In genomic region chr6:47920447-47921340, GRCm38 (mm10) we compare ENCODE assay signal across 8 mouse cellular contexts. TPM values are rescaled to one million over a fixed set of nuclear protein-coding genes. Genes with fewer than 3 reads are reported as not detected.
DNase-seq lines count a peak whose midpoint lies in the region; ATAC-seq and TF ChIP-seq lines count a peak whose summit lies in the region.

TSS of gene Zfp212 (plus strand) at chr6:47920476.

- no peaks in the 10 kb centered on the region for H3K27me3 ChIP-seq in heart, embryonic 12.5 days (replicated peaks)
- no peaks in the 10 kb centered on the region for H3K27me3 ChIP-seq in kidney, postnatal 0 days (ENCODE audit: insufficient read depth, low read length)
- H3K27me3 ChIP-seq in liver, embryonic 11.5 days (replicated peaks; ENCODE audit: control insufficient read depth, insufficient read depth, low read length) = no peaks in the 10 kb centered on the region
- H3K27me3 ChIP-seq in myocyte (ENCODE audit: control insufficient read depth, insufficient read depth, insufficient read length) = no peaks in the 10 kb centered on the region

- H3ac ChIP-seq in myocyte (ENCODE audit: control insufficient read depth, insufficient read length) = peak within 1 kb of the TSS; percentile 79

- peak; percentile 91 for TF ChIP-seq POLR2A in myocyte (IDR thresholded peaks at IDR 0.05; ENCODE audit: insufficient read length, low read depth)

- peak; percentile 95 for ATAC-seq in CD4-positive, CD25-positive, alpha-beta regulatory T cell, adult 4 months
- ATAC-seq in erythroid progenitor cell, adult 5-6 weeks (replicated peaks; ENCODE audit: low FRiP score, poor library complexity, severe bottlenecking) = peak; percentile 93
- ATAC-seq in heart, embryonic 12.5 days (ENCODE audit: insufficient number of reproducible peaks, low FRiP score) = peak; percentile 93
- ATAC-seq in kidney, postnatal 0 days (replicated peaks; ENCODE audit: low FRiP score, low read depth) = peak; percentile 92
- peak; percentile 90 for ATAC-seq in liver, embryonic 11.5 days (replicated peaks; ENCODE audit: low FRiP score)

- no peaks in the 10 kb centered on the region for H3K9me3 ChIP-seq in heart, embryonic 12.5 days (replicated peaks)
- H3K9me3 ChIP-seq in kidney, postnatal 0 days (replicated peaks; ENCODE audit: low read length) = no peaks in the 10 kb centered on the region
- H3K9me3 ChIP-seq in liver, embryonic 11.5 days (ENCODE audit: control insufficient read depth, low read length) = no peaks in the 10 kb centered on the region

- peak within 1 kb of the TSS; percentile 98 for H3K4me3 ChIP-seq in brown adipose tissue, adult 24 weeks (ENCODE audit: insufficient read depth, low read depth, low read length)
- peak within 1 kb of the TSS; percentile 92 for H3K4me3 ChIP-seq in heart, embryonic 12.5 days
- peak within 1 kb of the TSS; percentile 79 for H3K4me3 ChIP-seq in kidney, postnatal 0 days (replicated peaks; ENCODE audit: low read depth, low read length)
- peak within 1 kb of the TSS; percentile 75 for H3K4me3 ChIP-seq in liver, embryonic 11.5 days (ENCODE audit: low read depth, low read length)
- H3K4me3 ChIP-seq in myocyte = peak within 1 kb of the TSS; percentile 61

- peak within 1 kb of the TSS; percentile 97 for H3K27ac ChIP-seq in brown adipose tissue, adult 24 weeks (replicated peaks; ENCODE audit: low read depth, low read length)
- H3K27ac ChIP-seq in heart, embryonic 12.5 days (ENCODE audit: poor library complexity, severe bottlenecking) = peak within 1 kb of the TSS; percentile 97
- H3K27ac ChIP-seq in kidney, postnatal 0 days = peak within 1 kb of the TSS; percentile 98
- peak within 1 kb of the TSS; percentile 97 for H3K27ac ChIP-seq in liver, embryonic 11.5 days (ENCODE audit: low read depth, low read length)

- under 1% methylated on average over 67 of the region's 67 CpGs for WGBS in heart, embryonic 12.5 days
- under 1% methylated on average over 67 of the region's 67 CpGs for WGBS in kidney, postnatal 0 days
- WGBS in liver, embryonic 11.5 days = under 1% methylated on average over 67 of the region's 67 CpGs

- peaks cover 50% of the 10 kb centered on the region for H3K79me2 ChIP-seq in myocyte (ENCODE audit: control insufficient read depth, insufficient read depth)

- no peaks in the 10 kb centered on the region for H3K36me3 ChIP-seq in heart, embryonic 12.5 days
- H3K36me3 ChIP-seq in kidney, postnatal 0 days (ENCODE audit: insufficient read depth, low read length) = no peaks in the 10 kb centered on the region
- H3K36me3 ChIP-seq in liver, embryonic 11.5 days (ENCODE audit: control insufficient read depth, insufficient read depth, low read length) = no peaks in the 10 kb centered on the region
- H3K36me3 ChIP-seq in myocyte (ENCODE audit: control insufficient read depth, insufficient read depth) = no peaks in the 10 kb centered on the region

- peak within 1 kb of the TSS; percentile 90 for H3K4me2 ChIP-seq in heart, embryonic 12.5 days
- H3K4me2 ChIP-seq in kidney, postnatal 0 days (ENCODE audit: low read length) = peak within 1 kb of the TSS; percentile 78
- peak within 1 kb of the TSS; percentile 92 for H3K4me2 ChIP-seq in liver, embryonic 11.5 days
- peak within 1 kb of the TSS; percentile 78 for H3K4me2 ChIP-seq in myocyte (ENCODE audit: low read depth)

- peak; percentile 96 for DNase-seq in kidney, postnatal 0 days (ENCODE audit: low spot score)
- DNase-seq in liver, embryonic 11.5 days (ENCODE audit: low spot score) = peak; percentile 95
- peak; percentile 84 to 92 for DNase-seq in spleen, postnatal 4 days (ENCODE audit: low spot score in 2 of 2)

- peak; percentile 70 for TF ChIP-seq CTCF in kidney, postnatal 0 days (IDR thresholded peaks at IDR 0.05; ENCODE audit: low read depth)

- H3K4me1 ChIP-seq in brown adipose tissue, adult 24 weeks (ENCODE audit: control insufficient read depth, insufficient read depth, insufficient read length, low read length) = peaks cover 8% of the 10 kb centered on the region
- H3K4me1 ChIP-seq in heart, embryonic 12.5 days (replicated peaks) = peaks cover 10% of the 10 kb centered on the region
- peaks cover 7% of the 10 kb centered on the region for H3K4me1 ChIP-seq in kidney, postnatal 0 days (replicated peaks; ENCODE audit: insufficient read depth, low read length)
- H3K4me1 ChIP-seq in liver, embryonic 11.5 days (replicated peaks; ENCODE audit: control insufficient read depth, insufficient read depth, low read length) = peaks cover 17% of the 10 kb centered on the region

- H3K9ac ChIP-seq in heart, embryonic 12.5 days = peak within 1 kb of the TSS; percentile 89
- peak within 1 kb of the TSS; percentile 86 for H3K9ac ChIP-seq in kidney, postnatal 0 days (ENCODE audit: low read depth, low read length)
- peak within 1 kb of the TSS; percentile 93 for H3K9ac ChIP-seq in liver, embryonic 11.5 days (ENCODE audit: low read depth, low read length)

TF ChIP-seq in myocyte, 11 proteins besides CTCF, POLR2A, EP300 and RAD21:
- TF ChIP-seq SRF (IDR thresholded peaks at IDR 0.05; ENCODE audit: control insufficient read depth, insufficient read length, low read depth) = no peak
- TF ChIP-seq MYOG (IDR thresholded peaks at IDR 0.05; ENCODE audit: control insufficient read depth in 1 of 3, insufficient read depth in 1 of 3, insufficient read length in 2 of 3, low read depth in 2 of 3) = no peak
- TF ChIP-seq MAX (IDR thresholded peaks at IDR 0.05; ENCODE audit: low read depth) = no peak
- TF ChIP-seq POLR2AphosphoS2 (IDR thresholded peaks at IDR 0.05; ENCODE audit: insufficient read length, low read depth) = peak; percentile 94
TF ChIP-seq in myocyte: peak in this region for 1.

RNA-seq across cellular contexts. Expression of gene Zfp212, which starts in this region (rescaled TPM):
- polyA plus RNA-seq in CD4-positive, CD25-positive, alpha-beta regulatory T cell, adult 4 months (2017; shearing (Covaris generic)) = 10 to 100 TPM; 15.9 to 31.4 TPM
- 2.1 and 4.5 TPM in 2 replicates for polyA plus RNA-seq in brown adipose tissue, adult 24 weeks (2012; ENCODE audit: insufficient read depth, insufficient read length, missing spikeins)
- 12.6 and 13.7 TPM in 2 replicates for total RNA-seq in erythroid progenitor cell, adult 5-6 weeks (2015; ENCODE audit: low replicate concordance)
- 11.0 and 15.7 TPM in 2 replicates for total RNA-seq in erythroid progenitor cell, adult 5-6 weeks (2017; ENCODE audit: low replicate concordance)
- 9.1 and 10.4 TPM in 2 replicates for polyA plus RNA-seq in heart, embryonic 12.5 days (2016; fragmentation: Nextera tagmentation; extraction: Ambion mirVana)
- 14.4 and 15.2 TPM in 2 replicates for polyA plus RNA-seq in kidney, postnatal 0 days (2015; fragmentation: Nextera tagmentation; extraction: Ambion mirVana)
- 9.5 and 9.8 TPM in 2 replicates for polyA plus RNA-seq in liver, embryonic 11.5 days (2014; fragmentation: Nextera tagmentation; extraction: Ambion mirVana)
- 9.7 TPM for polyA plus RNA-seq in myocyte (2012; fragmentation: generic; extraction: Trizol)

Comparison
In these comparisons a context has a peak if more than half of its experiments do, and no peak if none do; other contexts are left out.
1. Peak in every context shown above with its lines: DNase-seq, ATAC-seq, H3K4me3 ChIP-seq and H3K27ac ChIP-seq.